Mouse (Mus musculus): ENCODE measurements around the gene Sez6l. TPM values are rescaled to one million over a fixed set of nuclear protein-coding genes. Genes with fewer than 3 reads are reported as not detected.

The Sez6l gene
- polyA plus RNA-seq, 1 experiment, result not detected

- no peaks in the 10 kb centered on the region for H3K4me1 ChIP-seq (ENCODE audit: control insufficient read depth, insufficient read depth, insufficient read length, low read length)
- no peak overlapping the region for H3K4me3 ChIP-seq (ENCODE audit: insufficient read depth, low read depth, low read length)
- no peak overlapping the region for H3K27ac ChIP-seq (replicated peaks; ENCODE audit: low read depth, low read length)
Observed at GRCm38 (mm10) chr5:112560869-112561499, 16.0 kb downstream of the Sez6l start.

- Histone ChIP-seq H3K4me1 (ENCODE audit: control insufficient read depth, insufficient read depth, insufficient read length, low read length) (no peaks in the 10 kb centered on the region), H3K27ac (replicated peaks; ENCODE audit: low read depth, low read length) (no peak overlapping the region), H3K4me3 (ENCODE audit: insufficient read depth, low read depth, low read length) (no peak overlapping the region)
Observed at GRCm38 (mm10) chr5:112560139-112560538, 16.8 kb downstream of the Sez6l start.

GRCm38 (mm10) chr5:112557396-112557795 is 19.6 kb downstream of the Sez6l start:
- H3K4me1 ChIP-seq (ENCODE audit: control insufficient read depth, insufficient read depth, insufficient read length, low read length), result no peaks in the 10 kb centered on the region
- H3K4me3 ChIP-seq (ENCODE audit: insufficient read depth, low read depth, low read length), result no peak overlapping the region

GRCm38 (mm10) chr5:112556640-112557039 is 20.3 kb downstream of the Sez6l start:
- no peak overlapping the region for H3K27ac ChIP-seq (replicated peaks; ENCODE audit: low read depth, low read length)
- H3K4me1 ChIP-seq (ENCODE audit: control insufficient read depth, insufficient read depth, insufficient read length, low read length), result no peaks in the 10 kb centered on the region
- H3K4me3 ChIP-seq (ENCODE audit: insufficient read depth, low read depth, low read length), result no peak overlapping the region

More at GRCm38 (mm10) chr5:112557396-112557795, 19.6 kb downstream of the Sez6l start:
- H3K27ac ChIP-seq (replicated peaks; ENCODE audit: low read depth, low read length), result no peak overlapping the region

- Histone ChIP-seq H3K4me3 (ENCODE audit: insufficient read depth, low read depth, low read length) (no peak overlapping the region), H3K4me1 (ENCODE audit: control insufficient read depth, insufficient read depth, insufficient read length, low read length) (no peaks in the 10 kb centered on the region), H3K27ac (replicated peaks; ENCODE audit: low read depth, low read length) (no peak overlapping the region)
Observed at GRCm38 (mm10) chr5:112554508-112554907, 22.5 kb downstream of the Sez6l start.

GRCm38 (mm10) chr5:112552786-112553185 is 24.2 kb downstream of the Sez6l start:
- H3K4me1 ChIP-seq (ENCODE audit: control insufficient read depth, insufficient read depth, insufficient read length, low read length), result no peaks in the 10 kb centered on the region

GRCm38 (mm10) chr5:112551975-112552728 is 24.8 kb downstream of the Sez6l start:
- H3K27ac ChIP-seq (replicated peaks; ENCODE audit: low read depth, low read length), result no peak overlapping the region
- H3K4me3 ChIP-seq (ENCODE audit: insufficient read depth, low read depth, low read length), result no peak overlapping the region
- no peaks in the 10 kb centered on the region for H3K4me1 ChIP-seq (ENCODE audit: control insufficient read depth, insufficient read depth, insufficient read length, low read length)

More at GRCm38 (mm10) chr5:112552786-112553185, 24.2 kb downstream of the Sez6l start:
- Histone ChIP-seq H3K27ac (replicated peaks; ENCODE audit: low read depth, low read length) (no peak overlapping the region), H3K4me3 (ENCODE audit: insufficient read depth, low read depth, low read length) (no peak overlapping the region)

- Histone ChIP-seq H3K4me1 (ENCODE audit: control insufficient read depth, insufficient read depth, insufficient read length, low read length) (no peaks in the 10 kb centered on the region), H3K27ac (replicated peaks; ENCODE audit: low read depth, low read length) (no peak overlapping the region), H3K4me3 (ENCODE audit: insufficient read depth, low read depth, low read length) (no peak overlapping the region)
Observed at GRCm38 (mm10) chr5:112548846-112549620, 28.0 kb downstream of the Sez6l start.

GRCm38 (mm10) chr5:112546771-112547170 is 30.2 kb downstream of the Sez6l start:
- H3K27ac ChIP-seq (replicated peaks; ENCODE audit: low read depth, low read length), result no peak overlapping the region
- no peak overlapping the region for H3K4me3 ChIP-seq (ENCODE audit: insufficient read depth, low read depth, low read length)
- H3K4me1 ChIP-seq (ENCODE audit: control insufficient read depth, insufficient read depth, insufficient read length, low read length), result no peaks in the 10 kb centered on the region

- Histone ChIP-seq H3K27ac (replicated peaks; ENCODE audit: low read depth, low read length) (no peak overlapping the region), H3K4me3 (ENCODE audit: insufficient read depth, low read depth, low read length) (no peak overlapping the region), H3K4me1 (ENCODE audit: control insufficient read depth, insufficient read depth, insufficient read length, low read length) (no peaks in the 10 kb centered on the region)
Observed at GRCm38 (mm10) chr5:112538295-112538694, 38.7 kb downstream of the Sez6l start.

- Histone ChIP-seq H3K4me3 (ENCODE audit: insufficient read depth, low read depth, low read length) (no peak overlapping the region), H3K27ac (replicated peaks; ENCODE audit: low read depth, low read length) (no peak overlapping the region), H3K4me1 (ENCODE audit: control insufficient read depth, insufficient read depth, insufficient read length, low read length) (no peaks in the 10 kb centered on the region)
Observed at GRCm38 (mm10) chr5:112535868-112536267, 41.1 kb downstream of the Sez6l start.

- no peaks in the 10 kb centered on the region for H3K4me1 ChIP-seq (ENCODE audit: control insufficient read depth, insufficient read depth, insufficient read length, low read length)
- no peak overlapping the region for H3K27ac ChIP-seq (replicated peaks; ENCODE audit: low read depth, low read length)
- no peak overlapping the region for H3K4me3 ChIP-seq (ENCODE audit: insufficient read depth, low read depth, low read length)
Observed at GRCm38 (mm10) chr5:112534146-112534545, 42.8 kb downstream of the Sez6l start.

GRCm38 (mm10) chr5:112533312-112534075 is 43.5 kb downstream of the Sez6l start:
- no peak overlapping the region for H3K27ac ChIP-seq (replicated peaks; ENCODE audit: low read depth, low read length)
- H3K4me3 ChIP-seq (ENCODE audit: insufficient read depth, low read depth, low read length), result no peak overlapping the region
- H3K4me1 ChIP-seq (ENCODE audit: control insufficient read depth, insufficient read depth, insufficient read length, low read length), result no peaks in the 10 kb centered on the region

- Histone ChIP-seq H3K27ac (replicated peaks; ENCODE audit: low read depth, low read length) (no peak overlapping the region), H3K4me3 (ENCODE audit: insufficient read depth, low read depth, low read length) (no peak overlapping the region), H3K4me1 (ENCODE audit: control insufficient read depth, insufficient read depth, insufficient read length, low read length) (no peaks in the 10 kb centered on the region)
Observed at GRCm38 (mm10) chr5:112532894-112533293, 44.1 kb downstream of the Sez6l start.

GRCm38 (mm10) chr5:112532210-112532609 is 44.8 kb downstream of the Sez6l start:
- Histone ChIP-seq H3K27ac (replicated peaks; ENCODE audit: low read depth, low read length) (no peak overlapping the region), H3K4me1 (ENCODE audit: control insufficient read depth, insufficient read depth, insufficient read length, low read length) (no peaks in the 10 kb centered on the region), H3K4me3 (ENCODE audit: insufficient read depth, low read depth, low read length) (no peak overlapping the region)

Data from brown adipose tissue, adult 24 weeks (tissue).